In the genomic region with DNA sequence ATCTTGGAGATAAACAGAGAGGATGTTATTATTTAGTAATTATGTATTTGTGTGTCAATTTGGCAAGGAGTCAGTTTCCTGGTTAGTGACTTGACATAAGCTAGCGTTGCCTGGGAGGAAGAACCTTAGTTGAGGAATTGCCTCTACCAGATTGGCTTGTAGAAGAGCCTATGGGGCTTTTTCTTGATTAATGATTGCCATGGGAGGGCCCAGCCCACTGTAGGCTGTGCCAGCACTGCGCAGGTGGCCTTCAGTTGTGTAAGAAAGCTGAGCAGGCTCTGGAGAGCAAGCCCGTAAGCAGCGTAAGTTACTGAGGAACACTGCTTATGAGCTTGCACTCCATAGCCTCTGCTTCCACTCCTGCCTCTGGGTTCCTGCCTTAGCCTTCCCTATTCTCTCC, we compare ENCODE assay signal across 10 mouse cellular contexts. TPM values are rescaled to one million over a fixed set of nuclear protein-coding genes. Genes with fewer than 3 reads are reported as not detected.
DNase-seq lines count a peak whose midpoint lies in the region; ATAC-seq and TF ChIP-seq lines count a peak whose summit lies in the region.
"Had no signal": no experiment of that assay in that cellular context is flagged by ENCODE, and none has a peak within 500 bp of the region (broad histone marks: within the 10 kb centered on the region; RNA-seq: fewer than 3 reads in every experiment).

No protein-coding gene starts in this region.

- no peak overlapping the region for H3K9ac ChIP-seq in intestine, embryonic 15.5 days
- H3K9ac ChIP-seq in heart, embryonic 11.5 days (ENCODE audit: low read depth, low read length), result no peak overlapping the region
- no peak overlapping the region for H3K9ac ChIP-seq in midbrain, embryonic 11.5 days (ENCODE audit: low read length)
- H3K9ac ChIP-seq: embryonic facial prominence, embryonic 13.5 days had no signal

- no peaks in the 10 kb centered on the region for H3K4me1 ChIP-seq in intestine, embryonic 15.5 days (replicated peaks)
- H3K4me1 ChIP-seq in lung, adult 2 months (ENCODE audit: control insufficient read depth, insufficient read depth, low read length), result peaks cover 9% of the 10 kb centered on the region
- no peaks in the 10 kb centered on the region for H3K4me1 ChIP-seq in heart, embryonic 11.5 days (ENCODE audit: control insufficient read depth, insufficient read depth, low read length)
- H3K4me1 ChIP-seq in midbrain, embryonic 11.5 days (ENCODE audit: control insufficient read depth, insufficient read depth, low read length), result no peaks in the 10 kb centered on the region
- H3K4me1 ChIP-seq: embryonic facial prominence, embryonic 13.5 days had no signal

- no peak for TF ChIP-seq POLR2A in lung, adult 2 months (IDR thresholded peaks at IDR 0.05; ENCODE audit: borderline replicate concordance, extremely low read depth, low read depth, low read length)

- TF ChIP-seq CTCF in lung, adult 2 months (IDR thresholded peaks at IDR 0.05; ENCODE audit: insufficient read depth, low read length), result no peak

- no peaks in the 10 kb centered on the region for H3K9me3 ChIP-seq in intestine, embryonic 15.5 days
- H3K9me3 ChIP-seq in heart, embryonic 11.5 days (replicated peaks; ENCODE audit: control insufficient read depth, low read length), result no peaks in the 10 kb centered on the region
- H3K9me3 ChIP-seq in midbrain, embryonic 11.5 days (ENCODE audit: control insufficient read depth, low read length), result no peaks in the 10 kb centered on the region
- H3K9me3 ChIP-seq: embryonic facial prominence, embryonic 13.5 days had no signal

- 0 out of 2 replicates have a peak overlapping the region, but pooled peaks have one; percentile 15 for H3K4me2 ChIP-seq in intestine, embryonic 15.5 days (replicated peaks)
- no peak overlapping the region for H3K4me2 ChIP-seq in heart, embryonic 11.5 days
- H3K4me2 ChIP-seq in midbrain, embryonic 11.5 days, result no peak overlapping the region
- H3K4me2 ChIP-seq: embryonic facial prominence, embryonic 13.5 days had no signal

- peak; percentile 96 for ATAC-seq in intestine, embryonic 15.5 days
- ATAC-seq in heart, embryonic 11.5 days (replicated peaks; ENCODE audit: insufficient number of reproducible peaks, low FRiP score, low TSS enrichment), result no peak
- no peak for ATAC-seq in midbrain, embryonic 11.5 days (ENCODE audit: low FRiP score)
- ATAC-seq: hindbrain, postnatal 0 days had no signal

- H3K27me3 ChIP-seq in intestine, embryonic 15.5 days (replicated peaks), result no peaks in the 10 kb centered on the region
- no peaks in the 10 kb centered on the region for H3K27me3 ChIP-seq in heart, embryonic 11.5 days (ENCODE audit: control insufficient read depth, insufficient read depth, low read length)
- no peaks in the 10 kb centered on the region for H3K27me3 ChIP-seq in midbrain, embryonic 11.5 days (ENCODE audit: control insufficient read depth, insufficient read depth, low read length)
- H3K27me3 ChIP-seq: embryonic facial prominence, embryonic 13.5 days had no signal

- no peaks in the 10 kb centered on the region for H3K36me3 ChIP-seq in intestine, embryonic 15.5 days
- H3K36me3 ChIP-seq in heart, embryonic 11.5 days (ENCODE audit: control insufficient read depth, insufficient read depth, low read length), result no peaks in the 10 kb centered on the region
- no peaks in the 10 kb centered on the region for H3K36me3 ChIP-seq in midbrain, embryonic 11.5 days (ENCODE audit: control insufficient read depth, insufficient read depth, low read length)
- H3K36me3 ChIP-seq: embryonic facial prominence, embryonic 13.5 days had no signal

- peak; percentile 74 for DNase-seq in kidney, postnatal 10 days
- peak; percentile 45 for DNase-seq in lung, adult 2 months
- peak; percentile 63 for DNase-seq in yolk sac, embryonic 10.5 days (ENCODE audit: low spot score)
- no peak for DNase-seq in midbrain, embryonic 11.5 days (ENCODE audit: low spot score, missing footprints)
- DNase-seq in testis, postnatal 10 days (ENCODE audit: low spot score), result no peak
- DNase-seq: cerebellum, adult 11-12 months had no signal

- no peak overlapping the region for H3K27ac ChIP-seq in intestine, embryonic 15.5 days
- no peak overlapping the region for H3K27ac ChIP-seq in heart, embryonic 11.5 days (ENCODE audit: low read depth, low read length)
- no peak overlapping the region for H3K27ac ChIP-seq in midbrain, embryonic 11.5 days (ENCODE audit: low read depth, low read length)
- H3K27ac ChIP-seq: embryonic facial prominence, embryonic 13.5 days; hindbrain, postnatal 0 days had no signal

- 57% methylated on average over 4 of the region's 4 CpGs for WGBS in intestine, embryonic 15.5 days
- 51% methylated on average over 4 of the region's 4 CpGs for WGBS in lung, adult 2 months
- WGBS in heart, embryonic 11.5 days (ENCODE audit: insufficient replicate concordance), result 85% methylated on average over 4 of the region's 4 CpGs
- 90% methylated on average over 4 of the region's 4 CpGs for WGBS in midbrain, embryonic 11.5 days

- no peak overlapping the region for H3K4me3 ChIP-seq in intestine, embryonic 15.5 days (replicated peaks)
- H3K4me3 ChIP-seq in lung, adult 2 months (replicated peaks; ENCODE audit: extremely low read depth, low read depth, low read length), result no peak overlapping the region
- H3K4me3 ChIP-seq in heart, embryonic 11.5 days (ENCODE audit: low read depth, low read length), result no peak overlapping the region
- no peak overlapping the region for H3K4me3 ChIP-seq in midbrain, embryonic 11.5 days (ENCODE audit: low read depth, low read length)
- H3K4me3 ChIP-seq: embryonic facial prominence, embryonic 13.5 days had no signal

RNA-seq across cellular contexts. Expression of a gene that starts 7.3 kb away (rescaled TPM):
- 0.99 and 1.1 TPM in 2 replicates for polyA plus RNA-seq in intestine, embryonic 15.5 days (2015; fragmentation: Nextera tagmentation; extraction: Ambion mirVana)
- polyA plus RNA-seq in lung, adult 2 months (2012; rRNA removed), result 3.4 and 3.5 TPM in 2 replicates
- 0.20 and 0.40 TPM in 2 replicates for polyA plus RNA-seq in heart, embryonic 11.5 days (2014; fragmentation: Nextera tagmentation; extraction: Ambion mirVana)
- polyA plus RNA-seq in midbrain, embryonic 11.5 days (2014; fragmentation: Nextera tagmentation; extraction: Ambion mirVana), result 2.2 and 2.5 TPM in 2 replicates

Comparison
In these comparisons a context has a peak if more than half of its experiments do, and no peak if none do; other contexts are left out.
1. DNase-seq: peak in kidney, postnatal 10 days (single experiment), lung, adult 2 months (single experiment) and yolk sac, embryonic 10.5 days (single experiment); none in midbrain, embryonic 11.5 days (single experiment) and testis, postnatal 10 days (single experiment).